Mouse (Mus musculus) CH12.LX (cell line): Measurements from ENCODE around the gene Ttc33. TPM values are rescaled to one million over a fixed set of nuclear protein-coding genes. Genes with fewer than 3 reads are reported as not detected.

ENCODE experiments used
- DNase-seq: peaks from one replicate; pipeline ENCODE4 v3.0.0-alpha.2; 2013; ENCODE audit errors: extremely low read depth
- H3K27ac ChIP-seq: 2 replicates; pipeline ENCODE4 v1.5.1; 2012; ENCODE audit warnings: low read depth, mild to moderate bottlenecking, control low read depth, moderate library complexity; ENCODE audit not compliant: insufficient read depth
- H3K27me3 ChIP-seq: replicated peaks from 2 replicates; pipeline ENCODE3; 2012; ENCODE audit warnings: inconsistent platforms
- H3K36me3 ChIP-seq, 2 experiments: replicated peaks in 1 of 2; 2 replicates each; pipeline versions ENCODE3 to v1.6.1; 2012; ENCODE audit warnings: inconsistent platforms in 1 of 2, low read length in 1 of 2, mild to moderate bottlenecking in 1 of 2, mixed read lengths in 1 of 2, moderate library complexity in 1 of 2; ENCODE audit not compliant: control insufficient read depth in 1 of 2, insufficient read depth in 1 of 2
- H3K4me1 ChIP-seq, 2 experiments: 2 replicates each; pipeline ENCODE4 v1.6.1; 2012; ENCODE audit warnings: inconsistent platforms in 1 of 2, moderate library complexity in 1 of 2; ENCODE audit not compliant: insufficient read depth in 2 of 2, control insufficient read depth in 1 of 2
- H3K4me2 ChIP-seq: 2 replicates; pipeline ENCODE4 v1.6.1; 2012; ENCODE audit warnings: low read depth, mild to moderate bottlenecking, control low read depth; ENCODE audit not compliant: poor library complexity, insufficient read depth, severe bottlenecking
- H3K4me3 ChIP-seq, 3 experiments: fragments of 150-350 bp in 1 of 3; sonication (generic) in 1 of 3; replicated peaks in 1 of 3; 2 replicates each; pipeline versions ENCODE3 to v1.5.1; 2011 to 2012; ENCODE audit warnings: low read depth in 2 of 3, low read length in 2 of 3, mild to moderate bottlenecking in 2 of 3, moderate library complexity in 2 of 3, control low read depth in 1 of 3, improper control_type of control experiment in 1 of 3, inconsistent platforms in 1 of 3, mixed read lengths in 1 of 3; ENCODE audit not compliant: poor library complexity in 1 of 3
- H3K79me2 ChIP-seq: replicated peaks from 2 replicates; pipeline ENCODE4 v1.6.1; 2012; ENCODE audit warnings: mild to moderate bottlenecking, moderate library complexity; ENCODE audit not compliant: control insufficient read depth, poor library complexity, insufficient read depth, severe bottlenecking; ENCODE audit errors: extremely low read depth
- H3K9ac ChIP-seq: 2 replicates; pipeline ENCODE4 v1.6.1; 2012; ENCODE audit warnings: low read depth, mild to moderate bottlenecking, control low read depth, moderate library complexity; ENCODE audit not compliant: insufficient read depth
- H3K9me3 ChIP-seq: replicated peaks from 2 replicates; pipeline ENCODE3; 2012; ENCODE audit warnings: low read length, inconsistent platforms, mixed read lengths
- BHLHE40 ChIP-seq: IDR thresholded peaks from 2 replicates; pipeline ENCODE4 v1.6.1; 2011; ENCODE audit warnings: mild to moderate bottlenecking, low read depth, low read length, improper control_type of control experiment
- CHD2 ChIP-seq: IDR thresholded peaks from 2 replicates; pipeline ENCODE4 v1.6.1; 2011; ENCODE audit warnings: low read length, improper control_type of control experiment
- CTCF ChIP-seq, 2 experiments: IDR thresholded peaks in 1 of 2; conservative IDR thresholded peaks in 1 of 2; 2 replicates each; pipeline ENCODE4 v1.5.1; 2011 to 2012; ENCODE audit warnings: low read depth in 2 of 2, low read length in 2 of 2, improper control_type of control experiment in 1 of 2, inconsistent platforms in 1 of 2, mild to moderate bottlenecking in 1 of 2, moderate library complexity in 1 of 2
- E2F4 ChIP-seq: IDR thresholded peaks from 2 replicates; pipeline ENCODE4 v1.6.1; 2011; ENCODE audit warnings: low read depth, low read length, improper control_type of control experiment; ENCODE audit not compliant: insufficient replicate concordance
- ELF1 ChIP-seq: IDR thresholded peaks from 2 replicates; pipeline ENCODE4 v1.6.1; 2014; ENCODE audit warnings: low read depth, mild to moderate bottlenecking, inconsistent platforms, low read length, improper control_type of control experiment
- EP300 ChIP-seq: IDR thresholded peaks from 2 replicates; pipeline ENCODE4 v1.6.1; 2011; ENCODE audit warnings: low read length, improper control_type of control experiment
- ETS1 ChIP-seq: conservative IDR thresholded peaks from 2 replicates; pipeline ENCODE4 v1.6.1; 2012; ENCODE audit warnings: low read depth, mild to moderate bottlenecking, inconsistent platforms, low read length, improper control_type of control experiment, moderate library complexity
- HCFC1 ChIP-seq: IDR thresholded peaks from 2 replicates; pipeline ENCODE4 v1.6.1; 2012; ENCODE audit warnings: low read depth, mild to moderate bottlenecking, inconsistent platforms, low read length, improper control_type of control experiment
- IRF4 ChIP-seq: IDR thresholded peaks from 2 replicates; pipeline ENCODE4 v1.6.1; 2014; ENCODE audit warnings: low read depth, mild to moderate bottlenecking, inconsistent platforms, low read length, improper control_type of control experiment
- JUN ChIP-seq: IDR thresholded peaks from 2 replicates; pipeline ENCODE4 v1.6.1; 2011; ENCODE audit warnings: low read depth, mild to moderate bottlenecking, low read length, improper control_type of control experiment, moderate library complexity; ENCODE audit not compliant: insufficient read depth
- JUND ChIP-seq: conservative IDR thresholded peaks from 2 replicates; pipeline ENCODE4 v1.6.1; 2011; ENCODE audit warnings: low read depth, low read length, improper control_type of control experiment
- KAT2A ChIP-seq: IDR thresholded peaks from 2 replicates; pipeline ENCODE4 v1.6.1; 2012; ENCODE audit warnings: low read length, improper control_type of control experiment, inconsistent platforms; ENCODE audit not compliant: insufficient replicate concordance
- MAFK ChIP-seq: IDR thresholded peaks from 2 replicates; pipeline ENCODE4 v1.6.1; 2011; ENCODE audit warnings: low read length, improper control_type of control experiment; ENCODE audit not compliant: insufficient replicate concordance
- MAX ChIP-seq: IDR thresholded peaks from 2 replicates; pipeline ENCODE4 v1.6.1; 2011; ENCODE audit warnings: low read length, improper control_type of control experiment
- MAZ ChIP-seq: IDR thresholded peaks from 2 replicates; pipeline ENCODE4 v1.6.1; 2012; ENCODE audit warnings: low read depth, mild to moderate bottlenecking, inconsistent platforms, low read length, improper control_type of control experiment, moderate library complexity
- MEF2A ChIP-seq: IDR thresholded peaks from 2 replicates; pipeline ENCODE4 v1.6.1; 2014; ENCODE audit warnings: low read depth, mild to moderate bottlenecking, inconsistent platforms, low read length, improper control_type of control experiment, borderline replicate concordance
- MXI1 ChIP-seq: IDR thresholded peaks from 2 replicates; pipeline ENCODE4 v1.6.1; 2011; ENCODE audit warnings: mild to moderate bottlenecking, low read depth, low read length, improper control_type of control experiment
- MYC ChIP-seq: IDR thresholded peaks from 2 replicates; pipeline ENCODE4 v1.6.1; 2011; ENCODE audit warnings: low read depth, mild to moderate bottlenecking, improper control_type of control experiment, low read length
- NELFE ChIP-seq: IDR thresholded peaks from 2 replicates; pipeline ENCODE4 v1.6.1; 2011; ENCODE audit warnings: low read depth, low read length, improper control_type of control experiment
- NRF1 ChIP-seq: IDR thresholded peaks from 2 replicates; pipeline ENCODE4 v1.6.1; 2014; ENCODE audit warnings: low read depth, mild to moderate bottlenecking, inconsistent platforms, low read length, improper control_type of control experiment, moderate library complexity
- PAX5 ChIP-seq: IDR thresholded peaks from 2 replicates; pipeline ENCODE4 v1.6.1; 2012; ENCODE audit warnings: low read length, inconsistent platforms, mixed read lengths
- POLR2A ChIP-seq: IDR thresholded peaks from 2 replicates; pipeline ENCODE4 v1.6.1; 2011; ENCODE audit warnings: low read depth, mild to moderate bottlenecking, improper control_type of control experiment, low read length
- POLR2AphosphoS2 ChIP-seq: IDR thresholded peaks from 2 replicates; pipeline ENCODE4 v1.6.1; 2011; ENCODE audit warnings: low read depth, low read length, improper control_type of control experiment
- RAD21 ChIP-seq: IDR thresholded peaks from 2 replicates; pipeline ENCODE4 v1.6.1; 2011; ENCODE audit warnings: low read depth, mild to moderate bottlenecking, low read length, improper control_type of control experiment, moderate library complexity
- RCOR1 ChIP-seq: conservative IDR thresholded peaks from 2 replicates; pipeline ENCODE4 v1.6.1; 2012; ENCODE audit warnings: low read depth, mild to moderate bottlenecking, inconsistent platforms, low read length, improper control_type of control experiment
- SIN3A ChIP-seq: IDR thresholded peaks from 2 replicates; pipeline ENCODE4 v1.6.1; 2012; ENCODE audit warnings: low read length, improper control_type of control experiment, inconsistent platforms
- SMC3 ChIP-seq: IDR thresholded peaks from 2 replicates; pipeline ENCODE4 v1.6.1; 2011; ENCODE audit warnings: low read depth, low read length, improper control_type of control experiment
- TBP ChIP-seq: conservative IDR thresholded peaks from 2 replicates; pipeline ENCODE4 v1.6.1; 2011; ENCODE audit warnings: low read depth, low read length, improper control_type of control experiment
- TCF12 ChIP-seq: IDR thresholded peaks from 2 replicates; pipeline ENCODE4 v1.6.1; 2014; ENCODE audit warnings: low read depth, mild to moderate bottlenecking, inconsistent platforms, low read length, improper control_type of control experiment
- UBTF ChIP-seq: IDR thresholded peaks from 2 replicates; pipeline ENCODE4 v1.6.1; 2012; ENCODE audit warnings: low read depth, mild to moderate bottlenecking, inconsistent platforms, low read length, improper control_type of control experiment, moderate library complexity
- USF1 ChIP-seq: IDR thresholded peaks from 2 replicates; pipeline ENCODE4 v1.6.1; 2014; ENCODE audit warnings: low read depth, mild to moderate bottlenecking, inconsistent platforms, low read length, improper control_type of control experiment
- USF2 ChIP-seq: conservative IDR thresholded peaks from 2 replicates; pipeline ENCODE4 v1.6.1; 2011; ENCODE audit warnings: low read depth, low read length, improper control_type of control experiment
- ZC3H11A ChIP-seq: IDR thresholded peaks from 2 replicates; pipeline ENCODE4 v1.6.1; 2012; ENCODE audit warnings: low read depth, mild to moderate bottlenecking, inconsistent platforms, low read length, improper control_type of control experiment
- ZKSCAN1 ChIP-seq: IDR thresholded peaks from 2 replicates; pipeline ENCODE4 v1.6.1; 2012; ENCODE audit warnings: low read depth, inconsistent platforms, low read length, improper control_type of control experiment, borderline replicate concordance
- ZMIZ1 ChIP-seq: IDR thresholded peaks from 2 replicates; pipeline ENCODE4 v1.6.1; 2012; ENCODE audit warnings: low read depth, mild to moderate bottlenecking, inconsistent platforms, low read length, improper control_type of control experiment
- ZNF384 ChIP-seq: IDR thresholded peaks from 2 replicates; pipeline ENCODE4 v1.6.1; 2012; ENCODE audit warnings: low read depth, low read length, improper control_type of control experiment, inconsistent platforms
- dilution Hi-C: fragments of 300-500 bp; cut with MboI; formaldehyde crosslinking; loops from 2 replicates; pipeline ENCODE4 v1.14.3; 2020; ENCODE audit warnings: low sequenced_read_pairs; ENCODE audit not compliant: extremely low pct_unique_long_range_greater_than_20kb, extremely low pct_ligation_motif_present
- in situ Hi-C: fragments of 300-500 bp; cut with MboI; formaldehyde crosslinking; loops from 3 replicates; pipeline ENCODE4 v1.14.3; 2019; ENCODE audit warnings: low sequenced_read_pairs, low pct_ligation_motif_present, low pct_unique_long_range_greater_than_20kb, mixed read lengths
- polyA plus RNA-seq: library from polyadenylated mRNA; unstranded; fragments of >175 nt; gene quantifications from 2 replicates; pipeline ENCODE4 v1.2.1, GENCODE M21; 2012; ENCODE audit warnings: low read depth; ENCODE audit not compliant: insufficient read length
- total RNA-seq, 2 experiments: library from RNA; depleted of rRNA; stranded (reverse); fragments of 300-350 nt in 1 of 2; fragments of >200 nt in 1 of 2; gene quantifications; 2 replicates each; pipeline ENCODE4 v1.2.3; 2012 to 2014

Gene Ttc33
- total and polyA plus RNA-seq, 3 experiments = 24.5 to 53.6 (median 34.8) TPM

DNA sequence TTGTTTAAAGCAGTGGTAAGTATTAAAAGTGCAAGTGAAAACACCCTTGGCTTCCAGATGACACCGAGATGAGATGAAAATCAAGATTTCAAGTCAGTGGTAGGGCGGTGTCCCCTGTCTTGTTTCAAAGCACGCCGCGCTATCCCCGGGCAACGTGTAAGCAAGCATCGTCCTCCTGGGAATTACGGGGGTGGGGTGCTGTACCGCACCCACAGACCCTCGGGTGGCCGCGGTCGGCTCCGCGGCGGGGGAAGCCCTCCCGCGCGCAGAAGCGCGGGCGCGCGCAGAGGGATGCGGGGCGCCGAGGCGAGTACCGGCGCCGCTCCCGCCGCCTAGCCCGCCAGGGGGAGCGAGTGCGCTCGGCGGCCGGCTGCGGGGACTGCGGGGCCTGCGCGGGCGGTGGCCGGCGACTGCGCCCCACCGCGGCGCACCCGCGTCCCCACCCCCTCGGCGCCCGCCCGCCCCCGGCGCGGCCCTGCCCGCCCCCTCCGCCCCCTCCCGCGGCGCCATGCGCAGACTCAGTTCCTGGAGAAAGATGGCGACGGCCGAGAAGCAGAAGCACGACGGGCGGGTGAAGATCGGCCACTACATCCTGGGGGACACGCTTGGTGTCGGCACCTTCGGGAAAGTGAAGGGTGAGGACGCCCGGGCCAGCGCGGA is 41.8 kb upstream of the Ttc33 start, which contains the start of gene Prkaa1:
Prkaa1 (plus strand) TSS at position 501 of the 660 bp plus-strand sequence.
- Histone ChIP-seq H3K27ac (peak within 1 kb of the TSS; percentile 34; the same call in 1 of the 2 replicates), H3K4me3 (peak within 1 kb of the TSS; percentile 89 to 93 (median 89)), H3K4me2 (peak within 1 kb of the TSS; percentile 63), H3K36me3 (peaks cover 2 to 20% of the 10 kb centered on the region in 2 experiments), H3K9ac (peak within 1 kb of the TSS; percentile 85), H3K9me3 (no peaks in the 10 kb centered on the region), H3K27me3 (no peaks in the 10 kb centered on the region), H3K79me2 (peaks cover 33% of the 10 kb centered on the region), H3K4me1 (peaks cover 8 to 28% of the 10 kb centered on the region in 2 experiments)
- dilution Hi-C loops (no loop called here), in situ Hi-C loops (no loop called here)
- no peak for TF ChIP-seq JUND
- TF ChIP-seq USF2 = no peak
- no peak for TF ChIP-seq SMC3
- TF ChIP-seq MAZ = no peak
- no peak for TF ChIP-seq PAX5
- TF ChIP-seq EP300 = no peak
- peak; percentile 69 for TF ChIP-seq NELFE
- peak; percentile 76 for TF ChIP-seq NRF1
- TF ChIP-seq JUN = no peak
- TF ChIP-seq RAD21 = no peak
- TF ChIP-seq MEF2A = no peak
- peak; percentile 79 for TF ChIP-seq POLR2A
- no peak; the same call in 1 of the 2 replicates for TF ChIP-seq ZMIZ1
- TF ChIP-seq KAT2A = no peak
- TF ChIP-seq ETS1 = no peak
- TF ChIP-seq ELF1 = no peak
- no peak for TF ChIP-seq ZNF384
- no peak for TF ChIP-seq E2F4
- TF ChIP-seq POLR2AphosphoS2 = no peak
- no peak for TF ChIP-seq BHLHE40
- TF ChIP-seq SIN3A = no peak
- TF ChIP-seq MAX = no peak
- peak; percentile 81 for TF ChIP-seq TCF12
- TF ChIP-seq MAFK = no peak
- TF ChIP-seq CTCF (conservative IDR thresholded peaks at IDR 0.05 in 1 of 2, IDR thresholded peaks at IDR 0.05 in 1 of 2; ENCODE audit: low read depth in 2 of 2, low read length in 2 of 2) = peak in 1 of 2 experiments; percentile 44; a peak in 2 of 4 replicates
- TF ChIP-seq HCFC1 = 0 out of 2 replicates have a peak, but pooled peaks have one; percentile 24
- no peak for TF ChIP-seq CHD2
- no peak for TF ChIP-seq RCOR1
- TF ChIP-seq UBTF = peak; percentile 57; the same call in 1 of the 2 replicates
- TF ChIP-seq TBP = 0 out of 2 replicates have a peak, but pooled peaks have one; percentile 23
- no peak for TF ChIP-seq ZKSCAN1
- TF ChIP-seq ZC3H11A = no peak
- TF ChIP-seq IRF4 = no peak
- no peak for TF ChIP-seq MYC
- no peak; the same call in 1 of the 2 replicates for TF ChIP-seq MXI1
- TF ChIP-seq USF1 = no peak
- DNase-seq = peak; percentile 51
